Mouse (Mus musculus) liver, adult 2 months (tissue): ENCODE results near the gene Gsk3a. TPM values are rescaled to one million over a fixed set of nuclear protein-coding genes. Genes with fewer than 3 reads are reported as not detected.

Experiments used
- DNase-seq: peaks from one replicate; pipeline ENCODE4 v3.0.0-alpha.2; 2011; ENCODE audit warnings: low read depth, low spot score; ENCODE audit errors: extremely low read depth
- H3K27ac ChIP-seq: fragments of 200-500 bp; replicated peaks from 2 replicates; pipeline ENCODE4 v1.5.1; 2012; ENCODE audit warnings: low read depth, mild to moderate bottlenecking, control low read depth, inconsistent platforms, low read length; ENCODE audit not compliant: insufficient read depth
- H3K27me3 ChIP-seq: fragments of 200-500 bp; 2 replicates; pipeline ENCODE4 v1.6.1; 2012; ENCODE audit warnings: mild to moderate bottlenecking, moderate library complexity, low read length, inconsistent platforms; ENCODE audit not compliant: control insufficient read depth, insufficient read depth
- H3K36me3 ChIP-seq: fragments of 200-500 bp; 2 replicates; pipeline ENCODE4 v1.6.1; 2012; ENCODE audit warnings: low read length, inconsistent platforms; ENCODE audit not compliant: control insufficient read depth, insufficient read depth
- H3K4me1 ChIP-seq: fragments of 200-500 bp; 2 replicates; pipeline ENCODE4 v1.6.1; 2011; ENCODE audit warnings: low read length; ENCODE audit not compliant: control insufficient read depth, insufficient read depth
- H3K4me3 ChIP-seq: fragments of 200-500 bp; 2 replicates; pipeline ENCODE4 v1.5.1; 2011; ENCODE audit warnings: low read depth, mild to moderate bottlenecking, control low read depth, low read length, moderate library complexity; ENCODE audit not compliant: insufficient read depth
- H3K79me2 ChIP-seq: fragments of 200-500 bp; 2 replicates; pipeline ENCODE4 v1.6.1; 2012; ENCODE audit warnings: inconsistent platforms, mild to moderate bottlenecking, low read length, moderate library complexity; ENCODE audit not compliant: control insufficient read depth, insufficient read depth
- H3K9ac ChIP-seq: fragments of 200-500 bp; 2 replicates; pipeline ENCODE4 v1.6.1; 2012; ENCODE audit warnings: low read depth, mild to moderate bottlenecking, control low read depth, inconsistent platforms, low read length
- CTCF ChIP-seq: fragments of 200-500 bp; IDR thresholded peaks from 2 replicates; pipeline ENCODE4 v1.5.1; 2011; ENCODE audit warnings: low read depth, low read length, control low read depth
- POLR2A ChIP-seq: fragments of 200-500 bp; IDR thresholded peaks from 2 replicates; pipeline ENCODE4 v1.6.1; 2011; ENCODE audit warnings: low read length, control low read depth; ENCODE audit not compliant: insufficient read depth; ENCODE audit errors: extremely low read depth
- WGBS: fragments of 180-500 bp; shearing (Covaris S2); methylation state at CpG from one replicate; pipeline ENCODE4 v1.1.7; 2018; 5-methylcytosine and 5-hydroxymethylcytosine counted together
- polyA plus RNA-seq: library from polyadenylated mRNA; depleted of rRNA; stranded (reverse); fragments of >200 nt; gene quantifications from 2 replicates; pipeline ENCODE4 v1.2.3, GENCODE M21; 2012
- total RNA-seq: library from RNA; depleted of rRNA; stranded (reverse); fragments of >200 nt; gene quantifications from 2 replicates; pipeline ENCODE4 v1.2.3, GENCODE M21; 2014

Gene Gsk3a
- total and polyA plus RNA-seq, 2 experiments = 9.1 to 74.5 TPM

DNA sequence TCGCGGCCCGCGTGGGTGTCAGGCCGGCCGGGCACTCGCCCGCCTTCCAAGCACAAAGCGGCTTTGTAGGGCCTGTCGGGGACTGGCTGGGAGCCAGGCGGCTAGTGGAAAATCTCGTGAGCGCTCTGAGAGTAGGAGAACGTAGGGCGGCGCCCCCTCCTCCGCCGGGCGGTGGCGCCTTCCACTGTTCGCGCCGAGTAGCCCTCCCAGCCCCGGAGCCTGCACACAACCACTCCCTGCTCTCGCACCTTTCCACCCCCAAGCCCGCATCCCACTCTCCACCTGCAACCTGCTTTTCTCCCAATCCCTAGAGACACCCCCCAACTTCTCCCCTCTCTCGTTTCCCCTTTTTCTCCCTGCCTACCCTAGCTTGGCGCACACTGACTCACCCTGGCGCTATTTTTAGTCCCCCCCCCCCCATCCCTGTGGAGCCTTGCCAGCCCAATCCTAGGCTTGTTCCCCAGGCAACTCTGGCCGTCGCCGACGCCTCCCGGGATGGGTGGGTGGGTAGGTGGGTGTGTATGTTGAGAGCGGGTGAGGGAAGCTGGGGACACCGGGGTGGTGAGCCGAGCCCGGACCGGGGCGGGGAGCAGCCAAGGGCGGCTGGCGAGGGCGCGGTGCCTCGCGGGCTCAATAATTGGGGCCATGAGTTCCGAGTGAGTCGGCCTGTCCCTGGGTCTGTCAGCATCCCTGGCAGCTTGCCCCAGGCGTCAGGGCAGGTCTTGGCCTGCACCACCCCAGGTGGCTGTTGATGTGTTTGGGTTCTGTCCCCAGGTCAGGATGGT lies 41.6 kb upstream of the Gsk3a start:
- Histone ChIP-seq H3K4me3 (peak overlapping the region; percentile 69), H3K9ac (peak overlapping the region; percentile 69), H3K27ac (peak overlapping the region; percentile 50), H3K4me1 (peaks cover 25% of the 10 kb centered on the region), H3K36me3 (no peaks in the 10 kb centered on the region), H3K27me3 (no peaks in the 10 kb centered on the region), H3K79me2 (peaks cover 7% of the 10 kb centered on the region; the same call in 1 of the 2 replicates)
- WGBS = under 1% methylated on average over 47 of the region's 49 CpGs
- DNase-seq = peak; percentile 55
- TF ChIP-seq CTCF (no peak), POLR2A (no peak)

DNA sequence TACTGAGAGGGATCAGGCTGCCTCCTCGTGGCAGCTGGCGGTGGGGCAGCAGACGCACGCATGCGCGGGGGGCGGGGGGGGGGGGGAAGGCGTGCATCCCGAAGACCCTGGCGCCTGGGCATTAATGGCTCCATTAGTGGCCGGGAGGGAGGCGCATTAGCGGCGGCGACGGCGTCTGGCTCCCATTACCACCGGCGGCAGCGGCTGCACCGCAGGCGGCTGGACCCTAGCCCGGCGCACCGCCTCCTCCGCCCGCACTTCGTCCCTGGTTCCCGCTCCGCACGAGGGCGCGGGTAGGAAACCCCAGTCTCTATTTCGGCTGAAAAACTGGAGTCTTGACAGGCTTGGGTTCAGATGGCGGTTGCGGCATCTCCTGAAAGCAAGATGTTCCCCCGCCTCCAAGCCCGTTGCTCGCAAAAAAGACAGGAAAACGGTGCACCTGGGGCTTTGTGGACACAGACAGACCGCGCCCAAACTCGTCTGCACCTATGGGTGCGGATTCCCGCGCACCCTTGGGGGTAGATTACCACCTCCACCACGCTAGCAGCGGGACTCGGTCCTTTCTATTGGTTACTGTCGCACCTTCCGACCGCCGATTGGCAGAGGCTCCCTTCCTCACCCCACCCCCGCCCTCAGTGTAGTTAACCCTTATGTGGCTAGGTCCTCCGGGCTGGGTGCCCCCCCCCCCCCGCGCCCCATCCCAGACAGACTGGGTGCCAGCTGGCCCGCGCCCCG lies 40.9 kb upstream of the Gsk3a start:
- H3K79me2 ChIP-seq = peaks cover 7% of the 10 kb centered on the region; the same call in 1 of the 2 replicates
- whole genome bisulfite sequencing = under 1% methylated on average over 58 of the region's 60 CpGs
- peak; percentile 86 for DNase-seq
- H3K27ac ChIP-seq = peak overlapping the region; percentile 72
- H3K9ac ChIP-seq = peak overlapping the region; percentile 75
- TF ChIP-seq CTCF = peak; percentile 74
- TF ChIP-seq POLR2A = peak; percentile 56; the same call in 1 of the 2 replicates
- H3K4me1 ChIP-seq = peaks cover 24% of the 10 kb centered on the region
- H3K4me3 ChIP-seq = peak overlapping the region; percentile 69
- no peaks in the 10 kb centered on the region for H3K36me3 ChIP-seq
- H3K27me3 ChIP-seq = no peaks in the 10 kb centered on the region

DNA sequence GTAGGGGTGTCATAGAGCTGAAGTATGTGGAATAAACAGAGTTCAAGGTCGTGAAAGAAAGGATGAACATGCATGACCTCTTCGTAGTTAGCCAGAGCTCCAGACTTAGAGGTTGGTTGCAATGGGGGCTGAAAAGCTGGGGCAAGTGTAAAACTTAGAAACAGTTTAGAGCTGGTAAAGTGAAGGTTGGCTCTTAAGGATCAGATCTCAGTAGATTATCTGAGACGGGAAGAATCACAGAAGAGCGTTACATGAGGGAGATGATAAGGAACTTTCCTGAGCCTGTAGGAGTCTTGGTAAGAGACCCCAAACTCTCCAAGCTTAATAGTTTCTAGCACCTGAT lies 40.3 kb upstream of the Gsk3a start:
- no peaks in the 10 kb centered on the region for H3K36me3 ChIP-seq
- peak; percentile 25 for DNase-seq
- WGBS = 6% methylated on average over 4 of the region's 4 CpGs
- H3K4me3 ChIP-seq = peak overlapping the region; percentile 69; the same call in 1 of the 2 replicates
- peak overlapping the region; percentile 25 for H3K27ac ChIP-seq
- no peaks in the 10 kb centered on the region for H3K27me3 ChIP-seq
- TF ChIP-seq CTCF (no peak), POLR2A (no peak)
- 0 out of 2 replicates have a peak overlapping the region, but pooled peaks have one; percentile 22 for H3K9ac ChIP-seq
- peaks cover 12% of the 10 kb centered on the region; the same call in 1 of the 2 replicates for H3K79me2 ChIP-seq
- H3K4me1 ChIP-seq = peaks cover 21% of the 10 kb centered on the region

DNA sequence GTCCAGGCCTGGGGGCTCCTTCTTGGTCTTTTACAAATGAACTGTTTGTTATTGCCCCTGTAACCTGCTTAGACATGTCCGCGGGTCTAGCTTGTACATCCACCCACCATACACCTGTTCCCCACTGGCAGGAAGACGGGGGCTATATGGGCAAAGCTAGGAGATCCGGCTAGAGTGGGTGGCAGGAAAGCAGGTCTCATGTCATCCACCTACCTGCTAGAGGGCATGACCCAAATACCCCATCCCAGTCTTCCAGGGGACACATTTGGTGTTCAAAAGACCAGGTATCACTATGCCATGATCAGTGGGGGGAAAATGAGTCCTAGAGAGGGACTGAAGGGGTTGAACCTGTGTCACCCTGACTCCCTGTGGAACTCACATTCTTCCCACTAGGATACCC lies 39.8 kb upstream of the Gsk3a start:
- Histone ChIP-seq H3K36me3 (no peaks in the 10 kb centered on the region), H3K27me3 (no peaks in the 10 kb centered on the region), H3K79me2 (peaks cover 12% of the 10 kb centered on the region; the same call in 1 of the 2 replicates), H3K4me3 (no peak overlapping the region), H3K9ac (no peak overlapping the region), H3K4me1 (peaks cover 18% of the 10 kb centered on the region), H3K27ac (peak overlapping the region; percentile 0; the same call in 1 of the 2 replicates)
- 85% methylated on average over 4 of the region's 4 CpGs for WGBS
- TF ChIP-seq CTCF (no peak), POLR2A (no peak)
- DNase-seq = no peak

GRCm38 (mm10) chr7:25275555-25276298 lies 38.1 kb upstream of the Gsk3a start:
- Histone ChIP-seq H3K4me1 (peaks cover 15% of the 10 kb centered on the region), H3K9ac (no peak overlapping the region)

More at GRCm38 (mm10) chr7:25275555-25276298, 38.1 kb upstream of the Gsk3a start:
- Histone ChIP-seq H3K36me3 (no peaks in the 10 kb centered on the region), H3K4me3 (no peak overlapping the region), H3K27ac (no peak overlapping the region), H3K79me2 (peaks cover 27% of the 10 kb centered on the region), H3K27me3 (no peaks in the 10 kb centered on the region)
- no peak for DNase-seq
- WGBS = 81% methylated on average over 9 of the region's 9 CpGs
- TF ChIP-seq POLR2A (no peak), CTCF (no peak)
